Mouse (Mus musculus) adrenal gland, postnatal 4 days (tissue): ENCODE measurements at regions not wholly inside any gene's neighbourhood (a gene's known extent, or its start where the extent isn't known, plus 50 kb on each side); places are given as distances from the start of the nearest gene placed in this dataset.

Source experiments
- DNase-seq, 2 experiments: peaks; one replicate each; pipeline ENCODE4 v3.0.0; 2021 to 2022; ENCODE audit warnings: low spot score in 2 of 2, mixed read lengths in 2 of 2

DNA sequence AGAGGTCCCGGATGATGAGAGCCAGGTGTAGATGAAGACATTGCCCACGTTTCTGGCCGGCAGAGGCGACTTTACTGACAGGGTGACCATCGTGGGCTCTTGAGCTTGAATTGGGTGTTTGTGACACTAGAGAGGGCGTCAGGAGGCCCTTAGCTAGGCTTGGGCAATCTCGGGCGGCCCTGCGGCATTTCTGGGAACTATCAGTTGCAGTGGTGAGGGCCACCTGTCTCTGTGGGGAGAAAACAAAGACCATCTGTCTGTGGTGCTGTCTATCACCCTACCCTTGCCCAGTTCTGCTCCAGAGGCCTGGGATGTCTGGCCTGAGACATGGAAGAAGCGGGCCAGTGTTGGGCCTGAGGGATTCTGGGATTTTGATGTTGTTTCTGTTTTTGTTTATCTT, 66.2 kb upstream of the Slc6a6 start:
- no peak for DNase-seq

DNA sequence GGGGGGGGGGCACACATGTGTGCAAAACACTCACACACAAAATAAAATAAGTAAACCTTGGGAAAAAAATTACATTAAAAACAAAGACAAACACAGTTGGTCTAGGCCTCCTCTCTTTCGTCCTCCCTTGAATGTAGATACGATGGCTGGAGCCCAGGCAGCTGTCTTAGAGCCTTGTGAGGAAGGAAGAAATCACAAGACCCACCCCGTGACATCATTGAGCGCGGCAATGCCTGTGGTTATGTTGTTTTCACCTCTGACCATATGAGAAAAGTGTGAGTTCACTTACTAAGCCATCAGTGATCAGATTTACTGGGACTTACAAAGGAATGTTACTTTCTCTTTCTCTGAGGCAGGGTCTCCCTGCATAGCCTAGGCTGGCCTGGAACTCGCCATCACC, 64.8 kb upstream of the Slc6a6 start:
- DNase-seq, result no peak

DNA sequence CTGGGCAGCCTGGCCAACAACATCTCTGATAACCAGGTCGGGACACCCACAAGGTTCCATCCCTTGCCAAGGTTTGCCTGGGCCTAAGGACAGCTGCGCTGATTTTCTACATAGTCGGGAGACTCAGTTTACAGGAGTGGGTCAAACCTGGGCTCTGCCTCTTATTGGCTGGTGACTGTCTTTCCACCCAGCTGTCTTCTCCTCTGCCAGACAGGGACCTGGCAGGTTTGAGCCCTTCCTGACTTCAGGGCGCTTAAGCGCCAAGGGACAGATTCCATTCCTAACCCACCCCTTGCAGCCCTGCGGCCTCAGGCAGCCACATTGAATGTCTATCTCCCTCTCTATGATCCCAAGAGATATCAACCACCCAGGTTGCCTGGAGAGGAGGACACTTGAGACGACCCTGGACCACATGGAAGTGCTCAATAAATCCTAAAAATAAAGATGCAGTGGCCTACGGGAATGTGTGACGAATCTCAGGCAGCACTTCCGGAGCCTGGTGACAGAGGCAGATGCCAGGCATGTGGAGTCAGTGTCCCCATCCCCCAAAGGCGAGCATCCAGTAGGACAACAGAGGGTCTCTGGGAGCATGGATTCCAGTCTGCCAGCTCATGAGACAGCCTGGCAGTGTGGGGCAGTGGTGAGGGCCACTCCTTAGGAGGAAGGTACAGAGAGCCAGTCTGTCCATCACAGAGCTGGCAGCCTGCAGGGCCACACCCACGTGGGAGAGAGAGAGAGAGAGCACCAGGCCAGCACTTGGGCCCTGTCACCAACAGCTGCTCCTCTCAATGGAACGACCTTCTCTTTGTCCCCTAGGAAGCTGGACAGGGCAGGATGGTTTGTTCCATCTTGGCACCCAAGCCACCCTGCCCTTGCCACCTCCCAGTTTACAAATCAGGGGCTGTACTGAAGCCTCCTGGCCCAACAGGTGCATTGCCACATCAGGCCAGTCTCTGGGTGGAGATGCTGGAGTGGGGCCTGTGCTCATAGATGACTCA, 63.8 kb upstream of the Slc6a6 start:
- DNase-seq, result no peak

DNA sequence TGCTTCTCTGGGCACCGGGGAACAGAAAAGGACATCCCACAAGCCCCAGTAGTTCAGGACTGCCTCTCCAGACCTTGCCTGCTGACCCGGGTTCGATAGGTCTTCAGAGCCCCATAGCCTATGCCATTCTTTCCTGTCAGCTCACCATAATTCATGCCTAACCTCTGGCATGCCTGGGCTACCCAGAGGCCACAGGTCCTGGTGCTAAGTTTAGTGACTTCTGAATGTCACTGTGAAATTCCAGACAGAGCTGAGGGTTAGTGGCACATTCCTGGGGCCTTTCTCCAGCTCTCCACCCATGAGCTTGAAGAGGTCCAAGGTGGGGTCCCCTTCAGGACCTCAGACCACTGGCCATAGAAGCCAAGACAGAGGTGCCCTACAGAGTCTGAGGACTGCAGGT, 62.4 kb upstream of the Slc6a6 start:
- no peak for DNase-seq

GRCm38 (mm10) chr6:91622425-91622824, 61.4 kb upstream of the Slc6a6 start:
- no peak for DNase-seq

DNA sequence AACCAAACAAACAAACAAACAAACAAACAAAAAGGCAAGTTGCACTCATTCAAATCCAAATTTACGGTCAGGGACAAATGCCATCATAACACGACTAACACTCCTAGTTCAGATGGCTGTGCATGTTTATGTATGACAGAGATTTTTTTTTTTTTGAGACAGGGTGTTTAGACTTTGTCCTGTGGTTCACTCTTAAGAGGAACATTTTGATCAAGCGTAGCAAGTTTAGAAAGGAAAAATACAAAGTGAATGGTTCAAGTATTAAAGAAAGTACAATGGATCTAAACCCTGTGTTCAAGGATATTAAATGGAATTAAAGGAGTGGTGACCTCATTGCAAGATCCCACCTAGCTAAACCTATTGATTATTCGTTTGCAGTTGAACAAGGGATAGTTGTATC, 60.2 kb upstream of the Slc6a6 start:
- no peak for DNase-seq

GRCm38 (mm10) chr6:91629230-91629629, 54.6 kb upstream of the Slc6a6 start:
- DNase-seq, result no peak

DNA sequence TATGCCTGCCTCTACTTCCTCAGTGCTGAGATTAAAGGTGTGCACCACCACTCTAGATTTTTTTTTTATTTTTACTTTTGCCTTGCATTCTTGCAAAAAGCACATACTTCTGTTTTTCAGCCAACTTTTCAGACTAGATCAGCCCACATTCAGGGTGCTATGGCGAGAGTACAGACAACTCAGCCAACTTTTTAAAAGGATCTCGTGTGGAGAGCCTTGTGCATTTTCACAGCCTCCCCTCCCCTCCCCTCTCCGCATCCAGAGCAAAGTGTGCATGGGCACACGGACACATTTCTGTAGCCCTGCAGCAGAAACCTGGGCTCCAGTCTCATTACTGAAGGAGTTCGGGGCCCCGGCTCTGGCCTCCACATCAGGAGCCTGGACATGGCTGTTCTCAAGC, 52.6 kb upstream of the Slc6a6 start:
- DNase-seq, result no peak
